Mouse (Mus musculus): Measurements from ENCODE around the gene Gm45021.

The Gm45021 gene

GRCm38 (mm10) chr6:48589194-48589750 is at the start of gene Gm45021:
Gene Gm45021 (plus strand): TSS chr6:48589610.
- in situ Hi-C loops (cut with MboI; ENCODE audit: low pct_unique_long_range_greater_than_20kb in 1 of 2, low sequenced_read_pairs in 2 of 2, unreplicated experiment in 1 of 2), result no loop called here

GRCm38 (mm10) chr6:48539860-48540259 is 49.5 kb upstream of the Gm45021 start:
- in situ Hi-C loops (cut with MboI; ENCODE audit: low pct_unique_long_range_greater_than_20kb in 1 of 2, low sequenced_read_pairs in 2 of 2, unreplicated experiment in 1 of 2), result loop anchor here in 1 of 2 experiments (10.0 kb wide), 1 partner anchor 95 kb away; no protein-coding TSS in a partner anchor

- in situ Hi-C loops (cut with MboI; ENCODE audit: low pct_unique_long_range_greater_than_20kb in 1 of 2, low sequenced_read_pairs in 2 of 2, unreplicated experiment in 1 of 2), result loop anchor here in 1 of 2 experiments (10.0 kb wide), 1 partner anchor 94 kb away; no protein-coding TSS in a partner anchor
These were observed 48.7 kb upstream of the Gm45021 start for GRCm38 (mm10) chr6:48540721-48541120.

GRCm38 (mm10) chr6:48541560-48542450 is 47.6 kb upstream of the Gm45021 start:
- in situ Hi-C loops (cut with MboI; ENCODE audit: low pct_unique_long_range_greater_than_20kb in 1 of 2, low sequenced_read_pairs in 2 of 2, unreplicated experiment in 1 of 2), result loop anchor here in 1 of 2 experiments (10.0 kb wide), 1 partner anchor 93 kb away; no protein-coding TSS in a partner anchor

GRCm38 (mm10) chr6:48542631-48543030 is 46.8 kb upstream of the Gm45021 start:
- in situ Hi-C loops (cut with MboI; ENCODE audit: low pct_unique_long_range_greater_than_20kb in 1 of 2, low sequenced_read_pairs in 2 of 2, unreplicated experiment in 1 of 2), result loop anchor here in 1 of 2 experiments (10.0 kb wide), 1 partner anchor 92 kb away; no protein-coding TSS in a partner anchor

GRCm38 (mm10) chr6:48545251-48545650 is 44.2 kb upstream of the Gm45021 start:
- in situ Hi-C loops (cut with MboI; ENCODE audit: low pct_unique_long_range_greater_than_20kb in 1 of 2, low sequenced_read_pairs in 2 of 2, unreplicated experiment in 1 of 2), result loop anchor here in 1 of 2 experiments (10.0 kb wide), 1 partner anchor 90 kb away; no protein-coding TSS in a partner anchor

- in situ Hi-C loops (cut with MboI; ENCODE audit: low pct_unique_long_range_greater_than_20kb in 1 of 2, low sequenced_read_pairs in 2 of 2, unreplicated experiment in 1 of 2), result loop anchor here in 1 of 2 experiments (10.0 kb wide), 1 partner anchor 89 kb away; no protein-coding TSS in a partner anchor
These were observed 43.1 kb upstream of the Gm45021 start for GRCm38 (mm10) chr6:48546271-48546670.

- in situ Hi-C loops (cut with MboI; ENCODE audit: low pct_unique_long_range_greater_than_20kb in 1 of 2, low sequenced_read_pairs in 2 of 2, unreplicated experiment in 1 of 2), result loop anchor here in 1 of 2 experiments (10.0 kb wide), 1 partner anchor 88 kb away; no protein-coding TSS in a partner anchor
These were observed 42.6 kb upstream of the Gm45021 start for GRCm38 (mm10) chr6:48546858-48547257.

GRCm38 (mm10) chr6:48548314-48548713 is 41.1 kb upstream of the Gm45021 start:
- in situ Hi-C loops (cut with MboI; ENCODE audit: low pct_unique_long_range_greater_than_20kb in 1 of 2, low sequenced_read_pairs in 2 of 2, unreplicated experiment in 1 of 2), result loop anchor here in 1 of 2 experiments (10.0 kb wide), 1 partner anchor 86 kb away; no protein-coding TSS in a partner anchor

GRCm38 (mm10) chr6:48552918-48553317 is 36.5 kb upstream of the Gm45021 start:
- in situ Hi-C loops (cut with MboI; ENCODE audit: low pct_unique_long_range_greater_than_20kb in 1 of 2, low sequenced_read_pairs in 2 of 2, unreplicated experiment in 1 of 2), result no loop called here

GRCm38 (mm10) chr6:48553819-48554218 is 35.6 kb upstream of the Gm45021 start:
- in situ Hi-C loops (cut with MboI; ENCODE audit: low pct_unique_long_range_greater_than_20kb in 1 of 2, low sequenced_read_pairs in 2 of 2, unreplicated experiment in 1 of 2), result no loop called here

GRCm38 (mm10) chr6:48554280-48555103 is 34.9 kb upstream of the Gm45021 start, which contains the start of gene Lrrc61:
Gene Lrrc61 (plus strand): TSS chr6:48554796.
- in situ Hi-C loops (cut with MboI; ENCODE audit: low pct_unique_long_range_greater_than_20kb in 1 of 2, low sequenced_read_pairs in 2 of 2, unreplicated experiment in 1 of 2), result no loop called here

GRCm38 (mm10) chr6:48555104-48555890 is 34.1 kb upstream of the Gm45021 start:
- in situ Hi-C loops (cut with MboI; ENCODE audit: low pct_unique_long_range_greater_than_20kb in 1 of 2, low sequenced_read_pairs in 2 of 2, unreplicated experiment in 1 of 2), result no loop called here

GRCm38 (mm10) chr6:48555956-48556355 is 33.5 kb upstream of the Gm45021 start:
- in situ Hi-C loops (cut with MboI; ENCODE audit: low pct_unique_long_range_greater_than_20kb in 1 of 2, low sequenced_read_pairs in 2 of 2, unreplicated experiment in 1 of 2), result no loop called here

- in situ Hi-C loops (cut with MboI; ENCODE audit: low pct_unique_long_range_greater_than_20kb in 1 of 2, low sequenced_read_pairs in 2 of 2, unreplicated experiment in 1 of 2), result no loop called here
These were observed 23.6 kb upstream of the Gm45021 start for GRCm38 (mm10) chr6:48565693-48566310.

GRCm38 (mm10) chr6:48566312-48566711 is 23.1 kb upstream of the Gm45021 start:
- in situ Hi-C loops (cut with MboI; ENCODE audit: low pct_unique_long_range_greater_than_20kb in 1 of 2, low sequenced_read_pairs in 2 of 2, unreplicated experiment in 1 of 2), result no loop called here
